Mouse (Mus musculus) retina, embryonic 14.5 days (tissue): Measurements from ENCODE around the gene Apool.

Source experiments
- DNase-seq: peaks from one replicate; pipeline ENCODE4 v3.0.0-alpha.2; 2015; ENCODE audit warnings: low spot score

The Apool gene

GRCm38 (mm10) chrX:112310804-112311530 lies at the start of gene Apool:
Gene Apool, plus strand, starts transcription at chrX:112311334.
- DNase-seq = peak; percentile 89

DNA sequence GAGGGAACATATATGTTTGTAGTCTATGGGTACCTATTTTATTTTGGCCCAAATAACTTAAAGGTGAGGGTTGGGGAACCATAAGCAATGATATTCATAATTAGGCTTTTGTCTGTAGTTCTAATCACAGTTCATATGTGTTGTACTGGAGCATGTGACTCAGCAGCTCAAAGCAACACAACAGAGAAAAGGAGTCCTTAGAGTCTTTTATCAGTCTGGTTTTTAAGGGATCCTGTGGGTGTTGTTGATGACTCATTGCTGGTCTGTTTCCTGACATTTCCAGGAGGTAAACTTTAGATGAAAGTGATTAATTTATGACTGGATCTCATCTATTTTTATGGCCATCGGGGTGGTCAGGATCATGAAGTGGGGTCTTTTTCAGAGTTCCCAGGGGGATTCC lies 37.6 kb upstream of the Apool start:
- no peak for DNase-seq

DNA sequence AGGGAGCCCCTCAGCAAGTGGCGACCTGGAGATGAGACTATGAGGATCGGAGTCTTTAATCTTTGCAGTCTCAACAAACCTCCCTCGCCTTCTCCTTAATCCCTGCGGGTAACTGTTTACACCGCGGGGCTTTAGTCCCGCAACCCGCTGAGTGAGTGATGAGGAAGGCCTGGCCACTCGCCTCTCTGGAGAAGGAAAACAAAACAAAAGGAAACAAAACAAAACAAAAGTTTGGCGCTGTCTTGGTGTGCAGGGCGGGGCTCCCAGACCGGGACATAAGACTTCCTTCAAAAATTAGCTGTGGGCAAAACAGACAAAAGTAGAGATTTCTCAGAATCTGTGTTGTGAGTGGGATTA lies 375 bp downstream of the Apool start:
- DNase-seq = no peak

DNA sequence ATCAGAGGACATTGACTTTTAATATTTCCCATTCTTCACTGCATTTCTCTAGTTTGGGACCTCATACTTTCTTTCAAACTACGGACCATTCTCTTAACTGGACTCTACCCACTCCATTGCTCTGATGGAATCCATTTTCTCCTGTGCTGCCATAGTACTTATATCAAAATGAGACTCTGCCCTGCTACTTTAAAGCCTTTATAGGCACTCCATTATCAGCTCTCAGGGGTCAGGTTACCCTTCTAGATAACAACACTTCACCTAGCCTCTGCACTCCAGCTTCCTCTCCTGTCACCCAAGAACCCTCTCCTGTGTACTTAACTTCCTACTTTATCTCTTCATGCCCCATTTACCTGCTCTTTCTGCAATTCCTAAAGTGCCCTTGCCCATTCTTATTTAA lies 960 bp downstream of the Apool start:
- DNase-seq = no peak

DNA sequence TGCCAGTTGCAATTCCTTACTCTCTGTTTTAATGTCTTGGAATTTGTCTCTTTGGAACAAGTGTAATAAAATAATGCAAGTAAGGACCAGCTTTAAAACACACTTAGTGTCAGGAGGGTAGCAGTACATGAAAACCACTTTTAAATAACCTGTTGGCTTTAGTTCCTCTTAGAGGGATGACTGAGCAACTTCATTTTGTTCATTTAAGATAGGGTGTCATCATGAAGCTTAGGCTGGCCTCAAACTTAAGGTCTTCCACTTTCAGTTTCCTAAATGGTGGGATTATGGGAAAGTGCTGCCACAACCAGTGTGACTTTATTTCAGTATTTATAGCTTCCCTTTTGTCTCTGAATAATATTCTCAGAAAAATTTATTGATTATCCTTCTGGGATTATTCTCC lies 9.1 kb downstream of the Apool start:
- DNase-seq = no peak

GRCm38 (mm10) chrX:112339486-112339885 lies 28.4 kb downstream of the Apool start:
- DNase-seq = no peak

- DNase-seq = peak; percentile 44
These were observed 36.6 kb downstream of the Apool start for GRCm38 (mm10) chrX:112347467-112348394.

DNA sequence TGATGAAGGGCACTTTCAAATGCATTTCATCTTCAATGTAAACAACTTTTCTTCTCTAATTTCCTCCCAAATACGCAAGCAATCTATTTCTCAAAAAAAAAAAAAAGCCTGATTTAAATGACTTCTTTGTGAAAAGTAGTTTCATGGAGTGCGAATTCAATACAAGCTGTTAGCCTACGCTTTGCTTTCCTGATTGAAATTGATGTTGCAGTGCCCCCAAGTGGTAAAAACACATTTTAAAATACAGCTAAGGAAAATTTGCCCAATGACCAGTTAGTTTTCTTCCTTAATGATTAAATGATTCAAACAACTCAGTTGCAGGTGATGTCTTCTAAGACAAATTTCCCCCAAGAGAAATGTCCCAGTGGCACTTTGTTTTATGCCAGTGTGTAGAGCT lies 37.3 kb downstream of the Apool start:
- peak; percentile 68 for DNase-seq

- peak; percentile 15 for DNase-seq
These were observed 57.3 kb downstream of the Apool start for GRCm38 (mm10) chrX:112368426-112368825.

GRCm38 (mm10) chrX:112370577-112371410 lies 59.7 kb downstream of the Apool start:
- peak; percentile 25 for DNase-seq

DNA sequence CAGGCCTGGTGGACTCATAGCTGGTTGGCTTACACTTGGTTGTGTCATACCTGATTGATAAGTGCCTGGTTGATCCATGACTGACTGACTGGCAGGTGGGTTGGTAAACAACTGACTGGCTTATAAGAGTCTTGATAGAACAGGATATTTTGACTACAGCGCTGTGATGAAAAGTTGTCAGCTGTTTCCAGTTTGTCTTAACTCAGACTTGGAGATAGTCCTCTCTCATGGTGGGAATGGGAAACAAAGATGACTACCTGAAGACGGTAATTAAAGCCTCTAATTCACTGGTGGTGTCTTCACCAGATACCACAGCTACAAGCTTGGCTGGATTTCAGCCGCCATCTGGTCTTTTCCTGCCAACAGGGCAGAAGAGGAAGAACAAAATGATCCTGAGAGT lies 95.5 kb downstream of the Apool start, which contains the start of gene Satl1:
Satl1 (minus strand) TSS at position 101 of the 400 bp plus-strand sequence.
- DNase-seq = no peak

DNA sequence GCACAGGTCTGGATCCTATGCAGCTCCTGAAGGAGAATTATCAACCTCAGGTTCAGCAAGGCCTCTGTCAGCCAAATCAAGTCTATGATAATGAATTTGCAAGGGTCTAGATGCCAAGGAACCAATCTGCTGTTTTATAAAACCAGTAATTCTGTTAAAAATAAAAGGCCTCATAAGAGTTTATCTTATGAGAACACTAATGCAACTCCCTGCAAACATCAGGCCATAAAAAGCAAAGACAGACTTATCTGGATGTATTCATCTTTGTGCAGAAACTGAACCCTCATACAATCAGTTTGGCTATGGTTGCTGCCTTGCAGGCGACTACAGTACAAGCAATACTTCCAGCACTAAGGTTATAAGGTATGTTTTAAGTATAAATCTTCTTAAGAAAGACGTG lies 101.2 kb downstream of the Apool start:
- DNase-seq = no peak
